Comparison of ENCODE assay signal across 29 mouse cellular contexts in genomic region chr12:24985226-24985625, GRCm38 (mm10). TPM values are rescaled to one million over a fixed set of nuclear protein-coding genes. Genes with fewer than 3 reads are reported as not detected.
A peak's percentile ranks its signal among the peaks of the same experiment; 100 is the strongest.
DNase-seq lines count a peak whose midpoint lies in the region; ATAC-seq and TF ChIP-seq lines count a peak whose summit lies in the region.
"Had no signal": no experiment of that assay in that cellular context is flagged by ENCODE, and none has a peak within 500 bp of the region (broad histone marks: within the 10 kb centered on the region; RNA-seq: fewer than 3 reads in every experiment).

No protein-coding gene starts in this region.

- H3K4me1 ChIP-seq in heart, embryonic 12.5 days (replicated peaks): peaks cover 34% of the 10 kb centered on the region
- H3K4me1 ChIP-seq in liver, embryonic 14.5 days (replicated peaks; ENCODE audit: control insufficient read depth in 2 of 2, insufficient read depth in 2 of 2, low read length in 1 of 2): no peaks in the 10 kb centered on the region; a peak in 1 of 4 replicates
- H3K4me1 ChIP-seq: embryonic facial prominence, embryonic 13.5 days; forebrain, embryonic 10.5 days; hindbrain, embryonic 10.5 days; hindbrain, embryonic 15.5 days; limb, embryonic 10.5 days; limb, embryonic 15.5 days; midbrain, embryonic 13.5 days had no signal

- no peak for TF ChIP-seq CTCF in liver, embryonic 14.5 days (IDR thresholded peaks at IDR 0.05; ENCODE audit: low read depth)

- no peak overlapping the region for H3K4me3 ChIP-seq in heart, embryonic 12.5 days
- no peak overlapping the region for H3K4me3 ChIP-seq in liver, embryonic 14.5 days (ENCODE audit: insufficient read depth in 1 of 2, low read depth in 2 of 2, low read length in 2 of 2)
- H3K4me3 ChIP-seq: embryonic facial prominence, embryonic 13.5 days; forebrain, embryonic 10.5 days; forebrain, embryonic 15.5 days; hindbrain, embryonic 10.5 days; hindbrain, embryonic 15.5 days; limb, embryonic 10.5 days; limb, embryonic 15.5 days; megakaryocyte, embryonic 14.5 days; midbrain, embryonic 13.5 days; neural tube, embryonic 13.5 days had no signal

- no peaks in the 10 kb centered on the region for H3K27me3 ChIP-seq in heart, embryonic 12.5 days (replicated peaks)
- no peaks in the 10 kb centered on the region for H3K27me3 ChIP-seq in liver, embryonic 14.5 days (ENCODE audit: control insufficient read depth, insufficient read depth, low read length)
- H3K27me3 ChIP-seq: CH12.LX; embryonic facial prominence, embryonic 13.5 days; forebrain, embryonic 15.5 days; hindbrain, embryonic 15.5 days; limb, embryonic 15.5 days; megakaryocyte, embryonic 14.5 days; midbrain, embryonic 13.5 days; neural tube, embryonic 13.5 days had no signal

- peak; percentile 84 for DNase-seq in heart, adult 11 months
- DNase-seq in heart, postnatal 10 days: peak; percentile 25 to 35
- DNase-seq in heart, postnatal 36 days: no peak
- peak in 2 of 3 experiments; percentile 39 to 40 for DNase-seq in liver, embryonic 14.5 days (ENCODE audit: low read depth in 3 of 3, low spot score in 3 of 3)
- DNase-seq in liver: no peak
- DNase-seq in cerebellum, adult 11 months: no peak
- no peak for DNase-seq in left cerebral cortex, adult 18-20 months (ENCODE audit: low spot score in 2 of 2)
- DNase-seq: adrenal gland, adult 8-10 months; cerebellum, adult 18-20 months; cerebellum, postnatal 10 days; gastrocnemius, postnatal 25 days; kidney, adult 11 months; kidney, postnatal 14 days; liver, postnatal 0 days; lung, postnatal 36 days; thymus, postnatal 14 days had no signal

- no peak overlapping the region for H3K9ac ChIP-seq in heart, embryonic 12.5 days
- H3K9ac ChIP-seq in liver, embryonic 14.5 days (replicated peaks): no peak overlapping the region
- H3K9ac ChIP-seq: embryonic facial prominence, embryonic 13.5 days; forebrain, embryonic 15.5 days; hindbrain, embryonic 15.5 days; limb, embryonic 15.5 days; liver, postnatal 0 days; midbrain, embryonic 13.5 days; neural tube, embryonic 13.5 days had no signal

- H3K4me2 ChIP-seq in heart, embryonic 12.5 days: no peak overlapping the region
- no peak overlapping the region for H3K4me2 ChIP-seq in liver, embryonic 14.5 days (ENCODE audit: low read depth)
- H3K4me2 ChIP-seq: embryonic facial prominence, embryonic 13.5 days; forebrain, embryonic 15.5 days; hindbrain, embryonic 15.5 days; limb, embryonic 15.5 days; midbrain, embryonic 13.5 days; neural tube, embryonic 13.5 days had no signal

- 47% methylated on average over 5 of the region's 5 CpGs for WGBS in heart, embryonic 12.5 days
- WGBS in liver, embryonic 14.5 days (ENCODE audit: insufficient replicate concordance): 67% methylated on average over 5 of the region's 5 CpGs

- intact Hi-C loops in heart, postnatal 10 days (cut with DNase I): no loop called here
- intact Hi-C loops in heart, postnatal 36 days (cut with DNase I): no loop called here

- no peaks in the 10 kb centered on the region for H3K9me3 ChIP-seq in heart, embryonic 12.5 days (replicated peaks)
- no peaks in the 10 kb centered on the region for H3K9me3 ChIP-seq in liver, embryonic 14.5 days (ENCODE audit: control insufficient read depth, low read length)
- H3K9me3 ChIP-seq: embryonic facial prominence, embryonic 13.5 days; forebrain, embryonic 10.5 days; forebrain, embryonic 15.5 days; hindbrain, embryonic 10.5 days; hindbrain, embryonic 15.5 days; limb, embryonic 10.5 days; limb, embryonic 15.5 days; megakaryocyte, embryonic 14.5 days; midbrain, embryonic 13.5 days; neural tube, embryonic 13.5 days had no signal

- peaks cover 41% of the 10 kb centered on the region for H3K36me3 ChIP-seq in heart, embryonic 12.5 days
- peaks cover 19% of the 10 kb centered on the region for H3K36me3 ChIP-seq in liver, embryonic 14.5 days (replicated peaks; ENCODE audit: control insufficient read depth, insufficient read depth, low read depth)

- H3K27ac ChIP-seq in heart, embryonic 12.5 days (ENCODE audit: poor library complexity, severe bottlenecking): no peak overlapping the region
- H3K27ac ChIP-seq in liver, embryonic 14.5 days: no peak overlapping the region
- H3K27ac ChIP-seq: embryonic facial prominence, embryonic 13.5 days; forebrain, embryonic 10.5 days; forebrain, embryonic 15.5 days; hindbrain, embryonic 10.5 days; hindbrain, embryonic 15.5 days; limb, embryonic 10.5 days; limb, embryonic 15.5 days; midbrain, embryonic 13.5 days; neural tube, embryonic 13.5 days had no signal

- ATAC-seq in heart, embryonic 12.5 days (ENCODE audit: insufficient number of reproducible peaks, low FRiP score): no peak
- ATAC-seq in liver, embryonic 14.5 days (ENCODE audit: insufficient read depth): no peak
- ATAC-seq: forebrain, embryonic 15.5 days; inflammation-experienced regulatory T-cells, adult 6 months; liver, postnatal 0 days; midbrain, embryonic 13.5 days had no signal

- no peak for TF ChIP-seq EP300 in liver, embryonic 14.5 days (IDR thresholded peaks at IDR 0.05; ENCODE audit: low read depth)

RNA-seq across cellular contexts. Expression of gene Kidins220, which starts 10.5 kb away (rescaled TPM):
- 46.1 and 46.7 TPM in 2 replicates for polyA plus RNA-seq in heart, embryonic 12.5 days (2016; fragmentation: Nextera tagmentation; extraction: Ambion mirVana)
- 100 to 1,000 TPM; 106 to 116 TPM for total RNA-seq in heart, postnatal 10 days (2021)
- total RNA-seq in heart, postnatal 36 days (2021): 10 to 100 TPM; 74.1 to 77.0 TPM
- polyA plus RNA-seq in liver, embryonic 14.5 days (2012; rRNA removed): 7.1 and 9.4 TPM in 2 replicates
- polyA plus RNA-seq in liver, embryonic 14.5 days (2014; fragmentation: Nextera tagmentation; extraction: Ambion mirVana): 7.9 and 9.4 TPM in 2 replicates
- total RNA-seq in left cerebral cortex, adult 18-20 months (2021): 100 to 1,000 TPM; 322 to 340 TPM

Comparison
In these comparisons a context has a peak if more than half of its experiments do, and no peak if none do; other contexts are left out.
1. DNase-seq: peak in heart, adult 11 months (single experiment), heart, postnatal 10 days (2 of 2) and liver, embryonic 14.5 days (2 of 3); none in heart, postnatal 36 days (0 of 2), liver (single experiment), cerebellum, adult 11 months (single experiment) and left cerebral cortex, adult 18-20 months (0 of 2).